Mouse (Mus musculus) yolk sac, embryonic 10.5 days (tissue): ENCODE data around the gene Csf2rb2.
"Not testable (repeated sequence)": the region's sequence is repeated elsewhere in the genome, so short reads cannot be mapped to it uniquely, and the experiment has no call there.

Experiments used
- DNase-seq: peaks from one replicate; pipeline ENCODE4 v3.0.0-alpha.2; 2017; ENCODE audit warnings: low spot score

Csf2rb2 gene

GRCm38 (mm10) chr15:78256602-78257259 lies 48.8 kb downstream of the Csf2rb2 start:
- DNase-seq, result not testable (repeated sequence)

- DNase-seq, result no peak
Measured at GRCm38 (mm10) chr15:78254751-78255150, 50.8 kb downstream of the Csf2rb2 start.

- DNase-seq, result no peak
Measured at GRCm38 (mm10) chr15:78248410-78248809, 57.1 kb downstream of the Csf2rb2 start.

GRCm38 (mm10) chr15:78247659-78248058 lies 57.9 kb downstream of the Csf2rb2 start:
- DNase-seq, result no peak

GRCm38 (mm10) chr15:78246143-78247116 lies 59.1 kb downstream of the Csf2rb2 start:
- DNase-seq, result no peak

GRCm38 (mm10) chr15:78244695-78245492 lies 60.6 kb downstream of the Csf2rb2 start, which contains the start of gene Ncf4:
Gene Ncf4 (plus strand): TSS chr15:78244801.
- DNase-seq, result no peak

- DNase-seq, result no peak
Measured at GRCm38 (mm10) chr15:78243774-78244173, 61.7 kb downstream of the Csf2rb2 start.

GRCm38 (mm10) chr15:78243061-78243460 lies 62.5 kb downstream of the Csf2rb2 start:
- DNase-seq, result no peak

- no peak for DNase-seq
Measured at GRCm38 (mm10) chr15:78241335-78241734, 64.2 kb downstream of the Csf2rb2 start.

- DNase-seq, result no peak
Measured at GRCm38 (mm10) chr15:78239956-78240617, 65.4 kb downstream of the Csf2rb2 start.

GRCm38 (mm10) chr15:78239453-78239852 lies 66.1 kb downstream of the Csf2rb2 start:
- no peak for DNase-seq

- DNase-seq, result no peak
Measured at GRCm38 (mm10) chr15:78234823-78235509, 70.6 kb downstream of the Csf2rb2 start.
